Mouse (Mus musculus): ENCODE data around the gene Homer3. TPM values are rescaled to one million over a fixed set of nuclear protein-coding genes. Genes with fewer than 3 reads are reported as not detected.

Homer3 gene
- 41.4 and 54.4 TPM in 2 replicates for polyA plus RNA-seq (2012; rRNA removed; ENCODE audit: low replicate concordance)

DNA sequence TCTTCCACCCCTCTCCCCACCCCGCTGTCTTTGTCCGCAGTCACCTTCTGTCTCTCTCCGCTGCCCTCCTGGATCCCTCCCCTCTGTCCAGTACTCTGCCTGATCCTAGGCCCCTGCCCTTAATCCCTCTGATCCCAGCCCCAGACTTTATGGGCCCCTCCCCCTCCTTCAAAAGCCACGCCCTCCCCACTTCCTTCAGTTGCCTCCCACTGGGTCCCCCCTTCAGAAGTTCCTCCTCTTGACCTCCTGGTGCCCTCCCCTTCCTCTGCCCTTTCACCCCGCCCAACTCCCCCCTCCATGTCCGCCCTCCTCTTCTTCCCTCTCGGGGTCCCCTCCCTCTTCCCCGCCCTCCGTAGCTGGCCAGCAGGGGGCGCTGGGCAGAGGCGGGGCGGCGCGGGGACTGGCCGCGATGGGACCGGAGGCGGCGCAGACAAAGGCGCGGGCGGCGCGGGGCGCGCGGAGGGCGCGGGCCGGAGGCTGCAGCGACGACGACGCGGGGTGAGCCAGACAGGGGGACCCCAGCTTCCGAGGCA is at the start of gene Homer3:
Gene Homer3, plus strand, starts transcription at position 225 of the 533 bp plus-strand sequence.

DNA sequence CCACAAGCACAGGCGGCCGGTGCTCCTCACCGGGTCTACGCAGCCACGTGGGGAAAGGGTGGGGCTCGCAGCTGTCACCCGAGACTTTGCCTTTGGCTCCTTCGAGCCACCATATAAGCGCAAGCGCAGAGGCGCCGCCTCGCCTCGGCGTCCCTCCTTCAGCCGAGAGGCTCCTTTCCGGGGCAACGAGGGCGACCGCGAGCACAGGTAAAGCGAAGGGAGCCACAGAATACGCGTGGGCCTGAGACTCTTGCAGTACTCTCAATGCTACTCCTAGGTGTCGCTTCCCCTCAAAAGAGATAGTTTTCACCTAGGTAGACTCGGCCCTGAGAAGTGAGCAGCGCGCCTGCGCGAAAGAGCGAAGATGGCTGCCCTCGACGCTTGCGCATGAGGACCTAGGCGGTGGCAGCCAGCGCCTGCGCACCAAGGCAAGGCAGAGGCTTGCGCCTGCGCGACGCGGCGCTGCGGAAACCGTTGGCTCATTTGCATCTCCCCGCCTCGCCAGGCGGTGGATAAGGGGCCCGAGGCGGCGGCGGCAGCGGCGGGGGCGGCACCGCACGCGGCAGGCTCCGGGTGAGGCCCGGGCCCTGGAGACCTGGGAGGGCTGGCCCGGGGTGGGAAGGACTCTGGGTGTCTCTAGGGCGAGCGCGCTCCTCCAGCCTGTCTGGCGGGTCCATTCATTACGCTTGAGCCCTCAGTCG is 48.4 kb upstream of the Homer3 start, which contains the start of the genes Sugp2 and Armc6:
Gene Sugp2, plus strand, starts transcription at position 147 of the 701 bp plus-strand sequence.
Gene Armc6, minus strand, starts transcription at position 387 of the 701 bp plus-strand sequence.

DNA sequence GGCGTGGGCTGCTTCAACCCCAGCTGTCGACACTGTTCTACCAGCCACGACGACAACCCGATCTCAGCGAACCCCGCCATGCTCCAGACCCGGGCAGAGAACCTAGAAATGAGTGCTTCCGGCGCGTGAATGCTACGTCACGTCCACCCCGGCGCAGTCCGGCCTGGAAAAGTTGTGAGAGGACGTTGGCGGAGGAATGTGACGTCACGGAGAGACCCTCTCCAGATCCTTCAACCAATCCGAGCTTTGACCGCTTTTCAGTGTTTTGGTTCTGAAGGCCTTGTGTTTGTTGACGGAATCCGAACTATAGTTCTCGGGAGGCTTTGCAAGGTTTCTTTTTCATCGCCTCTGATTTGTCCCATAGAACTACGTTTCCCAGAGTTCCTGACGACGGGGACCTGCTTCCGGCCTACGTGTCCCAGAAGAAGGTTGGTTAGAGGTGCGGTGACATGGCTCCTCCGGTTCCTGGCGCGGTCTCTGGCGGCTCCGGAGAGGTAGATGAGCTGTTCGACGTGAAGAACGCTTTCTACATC is 19.8 kb downstream of the Homer3 start, which contains the start of the genes Ddx49 and Cope:
Gene Ddx49, minus strand, starts transcription at position 132 of the 533 bp plus-strand sequence.
Gene Cope, plus strand, starts transcription at position 161 of the 533 bp plus-strand sequence.

DNA sequence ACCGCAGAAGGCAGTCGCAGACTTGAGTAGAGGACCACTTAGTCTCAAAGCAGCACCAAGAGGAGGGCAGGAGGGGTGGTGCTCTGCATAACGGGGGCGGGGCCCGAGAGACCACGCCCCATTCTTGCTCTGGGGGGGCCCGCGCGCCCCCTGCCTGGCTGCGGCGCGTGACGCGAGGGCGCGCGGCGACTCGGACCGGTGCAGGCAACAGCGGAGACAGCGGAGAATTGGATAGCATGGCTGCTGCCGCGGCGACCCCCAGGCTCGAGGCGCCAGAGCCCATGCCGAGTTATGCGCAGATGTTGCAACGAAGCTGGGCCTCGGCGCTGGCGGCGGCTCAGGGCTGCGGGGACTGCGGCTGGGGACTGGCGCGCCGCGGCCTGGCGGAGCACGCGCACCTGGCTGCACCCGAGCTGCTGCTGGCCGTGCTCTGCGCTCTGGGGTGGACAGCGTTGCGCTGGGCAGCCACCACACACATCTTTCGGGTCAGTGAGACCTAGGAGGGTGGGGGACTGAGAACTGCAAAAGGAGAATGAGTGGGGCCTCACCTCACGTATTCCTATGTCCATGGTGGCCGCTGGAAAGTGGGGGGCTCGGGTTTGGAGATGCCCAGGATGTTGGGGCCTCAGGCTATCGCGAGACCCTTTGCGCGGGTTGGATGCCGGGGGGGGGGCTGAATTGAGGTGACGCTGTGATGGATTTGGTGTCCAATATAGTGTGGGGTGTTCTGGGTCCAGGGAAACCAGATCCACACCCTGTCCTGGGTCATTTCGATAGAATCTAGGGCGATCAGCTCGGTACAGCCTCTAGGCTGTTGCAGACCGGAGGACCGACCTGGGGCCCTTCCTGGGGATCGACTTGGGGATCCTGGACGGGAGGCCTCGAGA is 33.2 kb downstream of the Homer3 start, which contains the start of gene Cers1:
Gene Cers1, plus strand, starts transcription at position 152 of the 887 bp plus-strand sequence.

DNA sequence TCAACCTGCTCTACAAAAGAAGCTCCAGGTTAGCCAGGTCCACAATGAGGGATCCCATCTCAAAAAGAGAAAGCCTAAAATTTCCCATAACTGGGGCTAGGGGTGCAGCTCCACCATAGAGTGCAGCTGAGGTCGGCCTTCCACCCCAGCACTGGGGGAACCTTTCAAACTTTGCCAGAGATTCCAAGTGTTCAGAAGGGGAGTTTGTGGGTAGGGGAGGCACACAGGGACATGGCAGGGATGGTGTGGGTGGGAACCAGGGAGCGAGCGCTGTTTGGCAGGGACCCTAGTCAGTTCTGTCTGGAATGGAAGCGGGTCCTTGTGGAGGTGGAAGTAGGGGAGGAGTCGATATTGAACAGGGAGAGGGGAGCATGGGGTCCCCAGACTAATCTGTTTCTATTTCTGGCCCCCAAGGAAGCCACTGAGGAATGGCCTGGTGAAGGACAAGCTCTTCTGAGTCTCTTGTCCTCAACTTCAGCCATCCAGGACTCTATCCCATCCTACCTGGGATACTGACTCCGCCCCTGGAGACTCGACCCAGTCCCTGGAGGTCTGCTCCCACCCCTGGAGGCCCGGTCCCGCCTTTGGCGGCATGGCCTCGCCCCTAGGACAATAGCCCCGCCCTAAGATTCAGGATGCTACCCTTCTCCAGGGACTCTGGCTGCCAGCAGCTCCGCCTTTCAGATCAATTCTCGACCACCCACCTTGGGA is 46.7 kb downstream of the Homer3 start, which contains the start of gene Gdf1:
Gene Gdf1, plus strand, starts transcription at position 694 of the 711 bp plus-strand sequence.

Other genes with a start within 250 kb of the Homer3 start
- 76.7 and 101 TPM in 2 replicates for gene Mau2, start 240.1 kb upstream of the Homer3 start, polyA plus RNA-seq (2012; rRNA removed; ENCODE audit: low replicate concordance)
- gene Sugp1, start 240.0 kb upstream of the Homer3 start, polyA plus RNA-seq (2012; rRNA removed; ENCODE audit: low replicate concordance) = 10.8 and 14.6 TPM in 2 replicates
- 3.2 and 4.2 TPM in 2 replicates for gene Tm6sf2, start 209.9 kb upstream of the Homer3 start, polyA plus RNA-seq (2012; rRNA removed; ENCODE audit: low replicate concordance)
- 0.42 and 0.92 TPM in 2 replicates for gene Hapln4, start 199.4 kb upstream of the Homer3 start, polyA plus RNA-seq (2012; rRNA removed; ENCODE audit: low replicate concordance)
- 0.50 and 3.3 TPM in 2 replicates for gene Ncan, start 162.0 kb upstream of the Homer3 start, polyA plus RNA-seq (2012; rRNA removed; ENCODE audit: low replicate concordance)
- gene Nr2c2ap, start 151.5 kb upstream of the Homer3 start, polyA plus RNA-seq (2012; rRNA removed; ENCODE audit: low replicate concordance) = 18.9 and 21.9 TPM in 2 replicates
- 27.5 and 30.0 TPM in 2 replicates for gene Rfxank, start 143.7 kb upstream of the Homer3 start, polyA plus RNA-seq (2012; rRNA removed; ENCODE audit: low replicate concordance)
- 105 and 114 TPM in 2 replicates for gene Borcs8, start 143.3 kb upstream of the Homer3 start, polyA plus RNA-seq (2012; rRNA removed; ENCODE audit: low replicate concordance)
- 0.32 and 0.39 TPM in 2 replicates for gene Mef2b, start 143.1 kb upstream of the Homer3 start, polyA plus RNA-seq (2012; rRNA removed; ENCODE audit: low replicate concordance)
- 123 and 138 TPM in 2 replicates for gene Tmem161a, start 110.5 kb upstream of the Homer3 start, polyA plus RNA-seq (2012; rRNA removed; ENCODE audit: low replicate concordance)
- gene Slc25a42, start 70.5 kb upstream of the Homer3 start, polyA plus RNA-seq (2012; rRNA removed; ENCODE audit: low replicate concordance) = 41.2 and 60.9 TPM in 2 replicates
- 37.0 and 50.6 TPM in 2 replicates for gene Sugp2, start 48.6 kb upstream of the Homer3 start, polyA plus RNA-seq (2012; rRNA removed; ENCODE audit: low replicate concordance)
- gene Armc6, start 48.4 kb upstream of the Homer3 start, polyA plus RNA-seq (2012; rRNA removed; ENCODE audit: low replicate concordance) = 28.9 TPM in 2 replicates
- gene Ddx49, start 19.7 kb downstream of the Homer3 start, polyA plus RNA-seq (2012; rRNA removed; ENCODE audit: low replicate concordance) = 39.0 and 64.2 TPM in 2 replicates
- gene Cope, start 19.7 kb downstream of the Homer3 start, polyA plus RNA-seq (2012; rRNA removed; ENCODE audit: low replicate concordance) = 327 and 352 TPM in 2 replicates
- gene Cers1, start 32.9 kb downstream of the Homer3 start, polyA plus RNA-seq (2012; rRNA removed; ENCODE audit: low replicate concordance) = 1.3 and 8.5 TPM in 2 replicates
- gene Gdf1, start 47.0 kb downstream of the Homer3 start, polyA plus RNA-seq (2012; rRNA removed; ENCODE audit: low replicate concordance) = 0.53 and 1.3 TPM in 2 replicates
- 24.6 and 43.5 TPM in 2 replicates for gene Upf1, start 70.5 kb downstream of the Homer3 start, polyA plus RNA-seq (2012; rRNA removed; ENCODE audit: low replicate concordance)
- gene Comp, start 90.7 kb downstream of the Homer3 start, polyA plus RNA-seq (2012; rRNA removed; ENCODE audit: low replicate concordance) = 1.2 TPM in 2 replicates
- 13.5 and 36.3 TPM in 2 replicates for gene Crtc1, start 156.8 kb downstream of the Homer3 start, polyA plus RNA-seq (2012; rRNA removed; ENCODE audit: low replicate concordance)
- 34.4 and 65.1 TPM in 2 replicates for gene Klhl26, start 194.1 kb downstream of the Homer3 start, polyA plus RNA-seq (2012; rRNA removed; ENCODE audit: low replicate concordance)
- gene Tmem59l, start 204.5 kb downstream of the Homer3 start, polyA plus RNA-seq (2012; rRNA removed; ENCODE audit: low replicate concordance) = 7.8 TPM in 1 of 2 replicates, not detected in the other
- 2.6 and 5.6 TPM in 2 replicates for gene Crlf1, start 210.3 kb downstream of the Homer3 start, polyA plus RNA-seq (2012; rRNA removed; ENCODE audit: low replicate concordance)
- gene Rex1bd, start 223.9 kb downstream of the Homer3 start, polyA plus RNA-seq (2012; rRNA removed; ENCODE audit: low replicate concordance) = 210 and 310 TPM in 2 replicates
- gene Uba52, start 228.0 kb downstream of the Homer3 start, polyA plus RNA-seq (2012; rRNA removed; ENCODE audit: low replicate concordance) = 477 and 704 TPM in 2 replicates
- 427 and 435 TPM in 2 replicates for gene Fkbp8, start 244.9 kb downstream of the Homer3 start, polyA plus RNA-seq (2012; rRNA removed; ENCODE audit: low replicate concordance)
- 103 and 119 TPM in 2 replicates for gene Kxd1, start 245.1 kb downstream of the Homer3 start, polyA plus RNA-seq (2012; rRNA removed; ENCODE audit: low replicate concordance)